Mouse (Mus musculus) midbrain, embryonic 10.5 days (tissue): ENCODE data around the gene Pdzd3. TPM values are rescaled to one million over a fixed set of nuclear protein-coding genes. Genes with fewer than 3 reads are reported as not detected.

Experiments
- DNase-seq: peaks from one replicate; pipeline ENCODE4 v3.0.0-alpha.2; 2017; ENCODE audit warnings: low spot score
- H3K27ac ChIP-seq: fragments of 300-500 bp; sonication (generic); replicated peaks from 2 replicates; pipeline ENCODE4 v1.5.1; 2016; ENCODE audit warnings: mild to moderate bottlenecking
- H3K27me3 ChIP-seq: fragments of 300-500 bp; sonication (generic); 2 replicates; pipeline ENCODE4 v1.6.1; 2016; ENCODE audit warnings: low read depth, mild to moderate bottlenecking; ENCODE audit not compliant: poor library complexity, severe bottlenecking
- H3K36me3 ChIP-seq: fragments of 300-500 bp; sonication (generic); 2 replicates; pipeline ENCODE4 v1.6.1; 2016; ENCODE audit warnings: mild to moderate bottlenecking, moderate library complexity
- H3K4me1 ChIP-seq: fragments of 300-500 bp; sonication (generic); 2 replicates; pipeline ENCODE4 v1.6.1; 2016
- H3K4me3 ChIP-seq: fragments of 300-500 bp; sonication (generic); 2 replicates; pipeline ENCODE4 v1.5.1; 2016; ENCODE audit warnings: mild to moderate bottlenecking, moderate library complexity
- H3K9me3 ChIP-seq: fragments of 300-500 bp; sonication (generic); replicated peaks from 2 replicates; pipeline ENCODE4 v1.6.1; 2016; ENCODE audit warnings: mild to moderate bottlenecking
- WGBS: fragments of 180-500 bp; shearing (Covaris S2); methylation state at CpG from one replicate; pipeline ENCODE4 v1.1.7; 2016; 5-methylcytosine and 5-hydroxymethylcytosine counted together
- polyA plus RNA-seq: library from polyadenylated mRNA; unstranded; fragments of >200 nt; fragmentation: Nextera tagmentation; extraction: Ambion mirVana; gene quantifications from 2 replicates; pipeline ENCODE4 v1.2.1, GENCODE M21; 2016

Pdzd3 gene
- polyA plus RNA-seq, 1 experiment from 2014 or later, result not detected

DNA sequence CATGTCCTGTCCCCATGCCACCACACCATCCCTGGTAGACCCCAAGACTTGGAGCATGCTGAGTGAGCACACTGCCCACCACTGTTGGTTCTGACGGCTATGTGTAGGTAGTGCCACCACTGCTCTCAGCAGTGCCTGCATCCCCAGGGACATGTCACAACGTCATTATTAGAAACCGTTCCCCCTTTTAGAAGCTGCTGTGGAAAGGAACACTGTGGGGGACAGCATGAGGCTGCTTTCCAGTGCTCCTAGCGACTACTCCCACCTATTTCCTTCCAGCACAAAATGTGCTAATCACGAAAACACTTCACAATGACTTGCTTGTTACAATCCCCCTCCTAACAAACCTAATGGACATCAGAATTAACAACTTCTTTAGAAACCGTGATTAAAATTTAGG is 25.3 kb downstream of the Pdzd3 start:
- DNase-seq, result no peak
- no peak overlapping the region for H3K27ac ChIP-seq
- peaks cover 5% of the 10 kb centered on the region; the same call in 1 of the 2 replicates for H3K4me1 ChIP-seq
- no peaks in the 10 kb centered on the region for H3K9me3 ChIP-seq
- no peaks in the 10 kb centered on the region for H3K27me3 ChIP-seq
- no peak overlapping the region for H3K4me3 ChIP-seq
- H3K36me3 ChIP-seq, result peaks cover 25% of the 10 kb centered on the region
- WGBS, result 88% methylated on average over 6 of the region's 6 CpGs

DNA sequence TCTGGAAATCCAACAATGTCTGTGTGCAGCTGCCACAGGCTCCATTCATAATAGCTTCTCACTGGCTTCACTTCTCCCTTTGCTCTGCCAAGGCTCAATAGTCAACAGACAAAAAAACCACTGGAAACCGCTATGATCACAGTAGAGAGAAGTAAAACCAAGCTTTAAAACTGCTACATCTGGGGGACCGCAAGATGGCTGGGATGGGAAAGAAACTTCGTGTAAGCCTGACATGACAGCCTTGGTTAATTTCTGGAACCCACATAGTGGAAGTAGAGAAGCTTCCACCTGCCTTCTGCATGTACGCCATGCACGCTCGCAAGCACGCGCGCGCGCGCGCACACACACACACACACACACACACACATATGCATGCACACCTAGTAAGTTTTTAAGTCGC is 37.7 kb downstream of the Pdzd3 start:
- no peaks in the 10 kb centered on the region for H3K4me1 ChIP-seq
- H3K4me3 ChIP-seq, result no peak overlapping the region
- no peaks in the 10 kb centered on the region for H3K27me3 ChIP-seq
- peaks cover 8% of the 10 kb centered on the region; the same call in 1 of the 2 replicates for H3K9me3 ChIP-seq
- WGBS, result 96% methylated on average over 14 of the region's 14 CpGs
- DNase-seq, result no peak
- peaks cover 33% of the 10 kb centered on the region for H3K36me3 ChIP-seq
- no peak overlapping the region for H3K27ac ChIP-seq

DNA sequence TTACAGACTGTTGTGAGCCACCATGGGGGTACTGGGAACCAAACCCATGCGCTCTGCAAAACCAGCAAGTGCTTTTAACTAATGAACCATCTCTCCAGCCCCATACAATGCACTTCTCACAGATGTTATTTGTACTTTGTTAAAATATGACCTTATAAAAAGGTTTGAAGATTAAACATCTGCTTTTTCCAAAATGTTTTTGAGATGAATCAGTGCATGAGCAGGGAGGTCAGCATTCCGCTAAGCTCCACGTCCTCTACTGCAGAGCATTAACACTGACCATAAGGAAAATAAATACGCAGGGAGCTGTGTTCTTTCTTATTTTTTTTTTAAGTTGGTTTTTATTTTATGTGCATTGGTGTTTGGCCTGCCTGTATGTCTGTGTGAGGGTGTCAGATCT is 38.9 kb downstream of the Pdzd3 start:
- DNase-seq, result no peak
- no peak overlapping the region for H3K4me3 ChIP-seq
- WGBS, result 98% methylated on average over 4 of the region's 4 CpGs

DNA sequence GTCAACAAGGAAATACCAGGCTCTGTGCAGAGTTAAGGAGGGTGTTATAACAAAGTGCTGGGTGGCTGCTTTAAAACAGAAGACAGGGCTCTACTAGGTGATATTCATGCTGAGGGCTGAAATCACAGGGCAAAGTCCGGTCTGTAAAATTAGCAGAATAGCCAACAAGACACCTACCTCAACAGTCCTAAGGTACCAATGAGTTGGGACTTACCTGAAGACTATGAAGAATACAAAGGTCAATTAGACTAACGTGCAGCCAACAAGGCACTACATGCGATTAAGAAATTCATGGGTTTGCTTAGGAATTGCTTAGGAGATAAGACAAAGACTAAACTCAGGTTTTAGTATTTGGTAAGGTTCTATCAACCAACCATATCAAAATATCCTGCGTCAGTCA is 41.9 kb downstream of the Pdzd3 start:
- Histone ChIP-seq H3K27ac (no peak overlapping the region), H3K27me3 (no peaks in the 10 kb centered on the region), H3K9me3 (peaks cover 8% of the 10 kb centered on the region; the same call in 1 of the 2 replicates), H3K36me3 (peaks cover 35% of the 10 kb centered on the region), H3K4me3 (no peak overlapping the region), H3K4me1 (no peaks in the 10 kb centered on the region)
- no peak for DNase-seq
- 99% methylated on average over 4 of the region's 4 CpGs for WGBS

More for the DNA sequence above, 38.9 kb downstream of the Pdzd3 start:
- Histone ChIP-seq H3K27me3 (no peaks in the 10 kb centered on the region), H3K36me3 (peaks cover 33% of the 10 kb centered on the region), H3K4me1 (no peaks in the 10 kb centered on the region), H3K9me3 (peaks cover 8% of the 10 kb centered on the region; the same call in 1 of the 2 replicates), H3K27ac (no peak overlapping the region)

DNA sequence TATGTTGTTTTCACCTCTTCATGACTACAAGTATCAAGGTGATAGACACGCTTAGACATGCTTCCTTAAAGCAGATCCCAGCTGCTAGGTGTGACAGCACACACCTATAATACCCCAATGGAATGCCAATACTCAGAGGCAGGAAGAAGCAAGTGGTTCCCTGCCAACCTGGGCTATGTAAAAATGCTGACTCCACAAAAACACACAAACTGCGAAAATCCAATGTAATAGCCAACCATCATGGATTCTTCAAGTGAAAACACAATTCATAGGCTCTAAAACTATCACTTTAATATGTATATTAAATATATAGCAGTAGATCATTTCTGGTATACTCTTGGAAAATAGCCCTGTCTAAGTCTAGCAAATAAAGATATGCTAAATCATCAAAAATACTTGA is 43.4 kb downstream of the Pdzd3 start:
- peaks cover 28% of the 10 kb centered on the region for H3K36me3 ChIP-seq
- H3K9me3 ChIP-seq, result peaks cover 8% of the 10 kb centered on the region; the same call in 1 of the 2 replicates
- no peaks in the 10 kb centered on the region for H3K4me1 ChIP-seq
- H3K27ac ChIP-seq, result no peak overlapping the region
- WGBS, result 93% methylated on average over 2 of the region's 2 CpGs
- DNase-seq, result no peak
- H3K27me3 ChIP-seq, result no peaks in the 10 kb centered on the region
- H3K4me3 ChIP-seq, result no peak overlapping the region

DNA sequence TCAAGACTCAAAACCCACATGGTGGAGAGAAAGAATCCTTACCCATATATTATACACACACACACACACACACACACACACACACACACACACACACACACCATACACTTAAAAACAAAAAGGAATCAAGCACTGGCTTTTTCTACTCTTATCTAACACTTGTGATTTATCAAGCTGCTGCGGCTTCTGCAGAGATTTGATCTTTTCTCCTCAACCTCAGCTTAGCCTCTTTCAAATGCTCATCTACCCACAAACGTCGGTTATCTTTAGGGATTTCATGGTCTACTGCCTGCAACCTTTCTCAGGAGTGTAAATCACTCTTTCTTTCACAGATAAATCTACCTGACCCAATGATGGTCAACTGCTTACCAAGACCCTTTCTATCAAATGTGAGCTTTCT is 50.8 kb downstream of the Pdzd3 start:
- H3K4me1 ChIP-seq, result no peaks in the 10 kb centered on the region
- H3K9me3 ChIP-seq, result no peaks in the 10 kb centered on the region
- no peak for DNase-seq
- no peaks in the 10 kb centered on the region for H3K27me3 ChIP-seq
- H3K27ac ChIP-seq, result no peak overlapping the region
- 76% methylated on average over 3 of the region's 3 CpGs for WGBS
- no peak overlapping the region for H3K4me3 ChIP-seq
- peaks cover 63% of the 10 kb centered on the region for H3K36me3 ChIP-seq

DNA sequence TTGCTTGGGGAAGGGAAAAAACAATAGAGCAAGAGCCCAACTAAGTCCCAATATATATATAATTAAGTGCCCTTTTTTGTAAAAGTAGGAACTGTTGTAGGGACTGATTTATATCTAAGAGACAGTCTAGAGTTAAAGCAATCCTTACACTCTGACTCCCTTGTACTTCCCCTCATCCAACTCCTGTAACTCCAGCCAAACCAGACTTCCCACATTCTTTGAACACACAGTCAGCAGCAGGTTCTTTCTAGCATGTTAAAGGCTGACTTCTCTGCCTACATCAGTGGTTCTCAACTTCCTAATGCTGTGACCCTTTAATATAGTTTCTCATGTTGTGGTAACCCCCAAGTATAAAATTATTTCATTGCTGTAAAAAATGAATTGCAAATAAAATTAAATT is 51.7 kb downstream of the Pdzd3 start:
- Histone ChIP-seq H3K36me3 (peaks cover 67% of the 10 kb centered on the region), H3K9me3 (no peaks in the 10 kb centered on the region), H3K4me1 (no peaks in the 10 kb centered on the region), H3K27me3 (no peaks in the 10 kb centered on the region), H3K27ac (no peak overlapping the region), H3K4me3 (no peak overlapping the region)
- no peak for DNase-seq

DNA sequence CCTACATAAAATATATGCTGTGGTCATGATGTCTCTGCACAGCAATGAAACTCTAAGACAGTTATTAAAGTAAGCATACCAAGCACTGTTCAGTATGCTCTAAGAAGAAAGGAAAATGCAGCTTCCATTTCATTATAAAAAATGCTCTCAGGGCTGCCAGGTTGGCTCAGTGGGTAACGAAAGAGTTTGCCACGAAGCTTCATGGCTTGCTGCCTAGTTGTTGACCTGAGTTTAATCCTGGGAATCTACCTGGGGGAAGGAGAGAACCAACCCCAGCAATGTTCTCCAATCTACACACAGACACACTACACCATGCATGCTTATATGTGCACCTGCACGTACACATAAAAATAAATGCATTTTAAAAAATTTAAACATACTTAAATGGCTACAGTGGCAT is 52.1 kb downstream of the Pdzd3 start:
- Histone ChIP-seq H3K4me3 (no peak overlapping the region), H3K4me1 (no peaks in the 10 kb centered on the region), H3K9me3 (no peaks in the 10 kb centered on the region), H3K27ac (no peak overlapping the region), H3K27me3 (no peaks in the 10 kb centered on the region), H3K36me3 (peaks cover 68% of the 10 kb centered on the region)
- 94% methylated on average over 3 of the region's 3 CpGs for WGBS
- no peak for DNase-seq

Other genes starting within 250 kb of the Pdzd3 start
- not detected in 2 replicates for gene Thy1, start 208.1 kb downstream of the Pdzd3 start, polyA plus RNA-seq
- gene Usp2, start 184.4 kb downstream of the Pdzd3 start, polyA plus RNA-seq, result 11.3 and 16.5 TPM in 2 replicates
- gene Mfrp, start 149.7 kb downstream of the Pdzd3 start, polyA plus RNA-seq, result 0.07 and 0.17 TPM in 2 replicates
- 0.29 and 0.93 TPM in 2 replicates for gene C1qtnf5, start 144.2 kb downstream of the Pdzd3 start, polyA plus RNA-seq
- 0.35 and 0.63 TPM in 2 replicates for gene Gm49380, start 138.0 kb downstream of the Pdzd3 start, polyA plus RNA-seq
- gene Rnf26, start 138.0 kb downstream of the Pdzd3 start, polyA plus RNA-seq, result 81.3 and 81.5 TPM in 2 replicates
- 12.0 and 13.7 TPM in 2 replicates for gene Mcam, start 117.0 kb downstream of the Pdzd3 start, polyA plus RNA-seq
- 21.7 and 25.5 TPM in 2 replicates for gene Cbl, start 17.4 kb downstream of the Pdzd3 start, polyA plus RNA-seq
- gene Ccdc153, start 10.8 kb downstream of the Pdzd3 start, polyA plus RNA-seq, result not detected in 2 replicates
- gene Nlrx1, start 17.1 kb upstream of the Pdzd3 start, polyA plus RNA-seq, result 2.6 and 2.9 TPM in 2 replicates
- 6.4 and 8.6 TPM in 2 replicates for gene Abcg4, start 37.1 kb upstream of the Pdzd3 start, polyA plus RNA-seq
- 29.4 and 35.8 TPM in 2 replicates for gene Hinfp, start 54.2 kb upstream of the Pdzd3 start, polyA plus RNA-seq
- 8.6 and 10.8 TPM in 2 replicates for gene C2cd2l, start 68.8 kb upstream of the Pdzd3 start, polyA plus RNA-seq
- gene Dpagt1, start 74.5 kb upstream of the Pdzd3 start, polyA plus RNA-seq, result 45.6 and 47.5 TPM in 2 replicates
- 531 and 532 TPM in 2 replicates for gene H2afx, start 83.2 kb upstream of the Pdzd3 start, polyA plus RNA-seq
- gene Hmbs, start 92.8 kb upstream of the Pdzd3 start, polyA plus RNA-seq, result 168 and 189 TPM in 2 replicates
- gene Vps11, start 110.2 kb upstream of the Pdzd3 start, polyA plus RNA-seq, result 33.6 and 35.9 TPM in 2 replicates
- 40.2 and 42.1 TPM in 2 replicates for gene Hyou1, start 128.0 kb upstream of the Pdzd3 start, polyA plus RNA-seq
- gene Slc37a4, start 145.4 kb upstream of the Pdzd3 start, polyA plus RNA-seq, result 17.2 and 20.5 TPM in 2 replicates
- 1,926 and 2,208 TPM in 2 replicates for gene Rps25, start 155.7 kb upstream of the Pdzd3 start, polyA plus RNA-seq
- gene Trappc4, start 156.1 kb upstream of the Pdzd3 start, polyA plus RNA-seq, result 216 and 244 TPM in 2 replicates
- 25.4 and 29.9 TPM in 2 replicates for gene Ccdc84, start 167.1 kb upstream of the Pdzd3 start, polyA plus RNA-seq
- not detected in 2 replicates for gene Foxr1, start 189.7 kb upstream of the Pdzd3 start, polyA plus RNA-seq
- gene Upk2, start 203.5 kb upstream of the Pdzd3 start, polyA plus RNA-seq, result not detected in 2 replicates
- 3.9 and 4.7 TPM in 2 replicates for gene Bcl9l, start 231.4 kb upstream of the Pdzd3 start, polyA plus RNA-seq